8 mouse cellular contexts compared by ENCODE assay signal in the genomic region with DNA sequence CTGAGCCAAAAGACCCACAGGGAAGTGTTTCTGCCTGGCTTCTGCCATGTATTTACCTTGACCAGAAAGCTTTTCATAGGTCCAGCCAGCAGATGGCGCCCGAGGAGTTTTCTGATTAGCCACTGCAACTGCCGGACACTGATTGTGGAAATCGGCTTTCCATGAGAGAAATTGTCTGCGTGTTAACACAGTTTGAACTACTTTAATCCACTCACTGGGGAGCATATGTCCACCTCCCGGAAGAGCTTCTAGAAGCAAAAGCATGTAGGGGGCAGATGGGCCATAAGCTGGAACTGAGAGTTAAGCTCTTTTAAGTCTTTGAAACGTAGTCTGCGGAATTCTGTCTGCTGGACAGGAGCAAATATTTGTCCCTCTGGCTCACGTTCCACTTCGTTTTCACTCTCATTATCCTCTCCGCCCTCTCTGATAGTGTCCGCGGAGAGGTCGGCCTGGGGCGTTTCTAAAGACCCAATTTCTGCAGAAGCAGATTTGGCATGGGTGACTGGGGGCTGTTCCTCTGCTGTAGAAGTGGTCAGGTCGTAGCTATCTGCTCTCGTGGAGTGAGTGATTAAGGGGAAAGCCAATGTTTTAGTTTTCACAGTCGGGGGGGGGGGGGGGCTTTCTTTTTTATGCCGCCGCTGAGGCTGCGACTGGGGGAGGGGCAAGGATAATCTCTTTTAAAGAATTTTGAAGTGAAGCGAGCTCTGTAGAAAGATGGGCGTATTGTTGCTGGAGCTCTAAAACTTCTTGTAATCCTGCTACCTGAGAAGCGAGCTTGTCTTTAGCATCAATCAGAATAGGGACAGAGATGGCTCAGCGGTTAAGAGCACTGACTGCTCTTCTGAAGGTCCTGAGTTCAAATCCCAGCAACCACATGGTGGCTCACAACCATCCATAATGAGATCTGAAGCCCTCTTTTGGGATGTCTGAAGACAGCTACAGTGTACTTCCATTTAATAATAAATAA. TPM values are rescaled to one million over a fixed set of nuclear protein-coding genes. Genes with fewer than 3 reads are reported as not detected.
DNase-seq lines count a peak whose midpoint lies in the region; ATAC-seq and TF ChIP-seq lines count a peak whose summit lies in the region.

No protein-coding gene starts in this region.

- H3K36me3 ChIP-seq in ES-E14 (ENCODE audit: control insufficient read depth, insufficient read depth, low read length, poor library complexity, severe bottlenecking), result no peaks in the 10 kb centered on the region
- no peaks in the 10 kb centered on the region for H3K36me3 ChIP-seq in forebrain, embryonic 16.5 days (ENCODE audit: control insufficient read depth, insufficient read depth)

- no peaks in the 10 kb centered on the region for H3K9me3 ChIP-seq in ES-E14 (ENCODE audit: control insufficient read depth, insufficient read depth, low read depth, low read length)
- H3K9me3 ChIP-seq in forebrain, embryonic 16.5 days (ENCODE audit: control insufficient read depth, low read length), result no peaks in the 10 kb centered on the region

- ATAC-seq in forebrain, embryonic 16.5 days, result peak; percentile 83

- intact Hi-C loops in heart, postnatal 25 days (cut with DNase I), result loop anchor here (2.0 kb wide), 2 partner anchors 267 to 751 kb away; no protein-coding TSS in a partner anchor

- in situ Hi-C loops in ES-E14 (cut with MboI; ENCODE audit: low sequenced_read_pairs in 2 of 2, unreplicated experiment in 2 of 2), result loop anchor here in 1 of 2 experiments (25.0 kb wide), 1 partner anchor 747 kb away; no protein-coding TSS in a partner anchor

- no peak overlapping the region for H3K27ac ChIP-seq in ES-E14 (ENCODE audit: insufficient read depth, low read depth, low read length, poor library complexity, severe bottlenecking)
- no peak overlapping the region for H3K27ac ChIP-seq in forebrain, embryonic 16.5 days (ENCODE audit: low read length)

- WGBS in forebrain, embryonic 16.5 days, result 4% methylated on average over 25 of the region's 25 CpGs

- peak overlapping the region; percentile 10 to 26; a peak in 3 of 4 replicates for H3K4me3 ChIP-seq in ES-E14 (ENCODE audit: insufficient read depth in 1 of 2, low read depth in 1 of 2, low read length in 2 of 2, poor library complexity in 1 of 2, severe bottlenecking in 1 of 2)
- peak overlapping the region; percentile 35 for H3K4me3 ChIP-seq in forebrain, embryonic 16.5 days (replicated peaks; ENCODE audit: low read length)

- H3K9ac ChIP-seq in ES-E14 (ENCODE audit: insufficient read depth, low read depth, low read length, poor library complexity, severe bottlenecking), result peak overlapping the region; percentile 60
- H3K9ac ChIP-seq in forebrain, embryonic 16.5 days (replicated peaks; ENCODE audit: low read depth, low read length), result 0 out of 2 replicates have a peak overlapping the region, but pooled peaks have one; percentile 2

- no peaks in the 10 kb centered on the region for H3K27me3 ChIP-seq in forebrain, embryonic 16.5 days (replicated peaks; ENCODE audit: control insufficient read depth, insufficient read depth, low read length)

- peak overlapping the region; percentile 59 for H3K4me2 ChIP-seq in forebrain, embryonic 16.5 days (ENCODE audit: low read length)

- H3K4me1 ChIP-seq in ES-E14 (ENCODE audit: control insufficient read depth in 2 of 2, insufficient read depth in 2 of 2, low read length in 2 of 2, poor library complexity in 1 of 2), result no peaks in the 10 kb centered on the region
- 0 out of 2 replicates have a peak, but pooled peaks cover 3% of the 10 kb centered on the region for H3K4me1 ChIP-seq in forebrain, embryonic 16.5 days (replicated peaks; ENCODE audit: control insufficient read depth, insufficient read depth, low read length)

- DNase-seq in ES-E14 (ENCODE audit: low read depth, low spot score), result peak; percentile 83
- peak; percentile 74 for DNase-seq in cerebellum, adult 11-12 months
- DNase-seq in heart, postnatal 25 days (ENCODE audit: low spot score), result peak; percentile 48
- DNase-seq in layer of hippocampus, adult 18-20 months (ENCODE audit: low spot score in 2 of 2), result peak; percentile 81 to 92
- DNase-seq in lung, adult 18-20 months, result peak; percentile 79 to 80
- DNase-seq in ovary, postnatal 10 days (ENCODE audit: low spot score), result peak; percentile 80
- peak; percentile 59 for DNase-seq in thymus, postnatal 14 days

TF ChIP-seq in ES-E14, 5 proteins besides CTCF, POLR2A, EP300 and RAD21:
- TF ChIP-seq CHD2 (IDR thresholded peaks at IDR 0.05; ENCODE audit: low read depth, low read length), result no peak
- no peak for TF ChIP-seq MAFK (IDR thresholded peaks at IDR 0.05; ENCODE audit: insufficient read depth, low read depth, low read length)
- TF ChIP-seq ZNF384 (IDR thresholded peaks at IDR 0.05; ENCODE audit: low read depth, low read length), result peak; percentile 31; the same call in 1 of the 2 replicates
- peak; percentile 69; the same call in 1 of the 2 replicates for TF ChIP-seq ZC3H11A (IDR thresholded peaks at IDR 0.05; ENCODE audit: borderline replicate concordance, low read depth, low read length)

RNA-seq across cellular contexts. Expression of a gene that starts 41.2 kb away (rescaled TPM):
- 0.09 and 0.21 TPM in 2 replicates for total RNA-seq in ES-E14 (2012; rRNA removed)
- polyA plus RNA-seq in forebrain, embryonic 16.5 days (2015; fragmentation: Nextera tagmentation; extraction: Ambion mirVana), result 0.24 and 0.29 TPM in 2 replicates
- not detected for total RNA-seq in heart, postnatal 25 days (2021)
- under 1 TPM; 0.23 to 0.32 TPM for total RNA-seq in layer of hippocampus, adult 18-20 months (2021)
